Comparison of ENCODE assay signal across 18 mouse cellular contexts in genomic region chr19:41969618-41970017, GRCm38 (mm10).
"Had no signal": no experiment of that assay in that cellular context is flagged by ENCODE, and none has a peak within 500 bp of the region (broad histone marks: within the 10 kb centered on the region; RNA-seq: fewer than 3 reads in every experiment).

No protein-coding gene starts in this region.

- H3K4me2 ChIP-seq: intestine, embryonic 15.5 days; liver, embryonic 13.5 days; lung, embryonic 14.5 days; midbrain, embryonic 13.5 days had no signal

- H3K27me3 ChIP-seq: intestine, embryonic 15.5 days; liver, embryonic 13.5 days; megakaryocyte, embryonic 14.5 days; midbrain, embryonic 13.5 days had no signal

- H3K9ac ChIP-seq: intestine, embryonic 15.5 days; liver, embryonic 13.5 days; lung, embryonic 14.5 days; midbrain, embryonic 13.5 days had no signal

- H3K9me3 ChIP-seq: intestine, embryonic 15.5 days; liver, embryonic 13.5 days; megakaryocyte, embryonic 14.5 days; midbrain, embryonic 10.5 days; midbrain, embryonic 13.5 days had no signal

- ATAC-seq: intestine, embryonic 15.5 days; midbrain, embryonic 13.5 days; midbrain, embryonic 16.5 days had no signal

- H3K4me3 ChIP-seq: intestine, embryonic 15.5 days; layer of hippocampus, adult 2 months; left cerebral cortex, adult 2 months; liver, embryonic 13.5 days; megakaryocyte, embryonic 14.5 days; midbrain, embryonic 10.5 days; midbrain, embryonic 13.5 days; myocyte had no signal

- H3K27ac ChIP-seq: intestine, embryonic 15.5 days; kidney, postnatal 0 days; layer of hippocampus, adult 2 months; left cerebral cortex, adult 2 months; liver, embryonic 13.5 days; midbrain, embryonic 10.5 days; midbrain, embryonic 13.5 days had no signal

- DNase-seq: kidney, adult 11 months; kidney, adult 8-10 months; kidney, postnatal 25 days; layer of hippocampus, adult 9-11 months; layer of hippocampus, postnatal 36 days; liver, embryonic 13.5 days; lung, embryonic 14.5 days; lung, postnatal 10 days; lung, postnatal 36 days had no signal
